Mouse (Mus musculus) neural tube, embryonic 14.5 days (tissue): Measurements from ENCODE around the gene Calml3. TPM values are rescaled to one million over a fixed set of nuclear protein-coding genes. Genes with fewer than 3 reads are reported as not detected.
"Not testable (repeated sequence)": the region's sequence is repeated elsewhere in the genome, so short reads cannot be mapped to it uniquely, and the experiment has no call there.

Source experiments
- ATAC-seq: fragments of 200-750 bp; cut with Nextera tagmentation; 2 replicates; pipeline ENCODE4 v1.8.0; 2017; ENCODE audit warnings: low read depth, mild to moderate bottlenecking, moderate TSS enrichment, moderate library complexity
- H3K27ac ChIP-seq: fragments of 300-500 bp; sonication (generic); 2 replicates; pipeline ENCODE4 v1.5.1; 2014; ENCODE audit warnings: low read depth, mild to moderate bottlenecking, control low read depth, low read length, moderate library complexity, mixed read lengths
- H3K27me3 ChIP-seq: fragments of 300-500 bp; sonication (generic); 2 replicates; pipeline ENCODE4 v1.6.1; 2014; ENCODE audit warnings: low read length; ENCODE audit not compliant: control insufficient read depth, insufficient read depth
- H3K36me3 ChIP-seq: fragments of 300-500 bp; sonication (generic); 2 replicates; pipeline ENCODE4 v1.6.1; 2014; ENCODE audit warnings: low read length, mixed read lengths; ENCODE audit not compliant: control insufficient read depth, insufficient read depth
- H3K4me1 ChIP-seq: fragments of 300-500 bp; sonication (generic); 2 replicates; pipeline ENCODE4 v1.6.1; 2014; ENCODE audit warnings: low read length; ENCODE audit not compliant: control insufficient read depth, insufficient read depth
- H3K4me2 ChIP-seq: fragments of 300-500 bp; sonication (generic); 2 replicates; pipeline ENCODE4 v1.6.1; 2014; ENCODE audit warnings: mild to moderate bottlenecking, low read depth, low read length, control low read depth
- H3K4me3 ChIP-seq: fragments of 300-500 bp; sonication (generic); 2 replicates; pipeline ENCODE4 v1.5.1; 2014; ENCODE audit warnings: low read depth, low read length, control low read depth, mixed read lengths
- H3K9ac ChIP-seq: fragments of 300-500 bp; sonication (generic); replicated peaks from 2 replicates; pipeline ENCODE4 v1.6.1; 2014; ENCODE audit warnings: low read depth, mild to moderate bottlenecking, control low read depth, low read length, mixed read lengths
- H3K9me3 ChIP-seq: fragments of 300-500 bp; sonication (generic); 2 replicates; pipeline ENCODE4 v1.6.1; 2016; ENCODE audit warnings: low read length; ENCODE audit not compliant: control insufficient read depth
- WGBS: fragments of 180-500 bp; shearing (Covaris S2); extraction: QIAGEN DNeasy Blood & Tissue Kit; methylation state at CpG from one replicate; pipeline ENCODE4 v1.1.7; 2014; 5-methylcytosine and 5-hydroxymethylcytosine counted together
- polyA plus RNA-seq: library from polyadenylated mRNA; unstranded; fragments of >200 nt; fragmentation: Nextera tagmentation; extraction: Ambion mirVana; gene quantifications from 2 replicates; pipeline ENCODE4 v1.2.1, GENCODE M21; 2014

The Calml3 gene
- not detected in 2 replicates for polyA plus RNA-seq

DNA sequence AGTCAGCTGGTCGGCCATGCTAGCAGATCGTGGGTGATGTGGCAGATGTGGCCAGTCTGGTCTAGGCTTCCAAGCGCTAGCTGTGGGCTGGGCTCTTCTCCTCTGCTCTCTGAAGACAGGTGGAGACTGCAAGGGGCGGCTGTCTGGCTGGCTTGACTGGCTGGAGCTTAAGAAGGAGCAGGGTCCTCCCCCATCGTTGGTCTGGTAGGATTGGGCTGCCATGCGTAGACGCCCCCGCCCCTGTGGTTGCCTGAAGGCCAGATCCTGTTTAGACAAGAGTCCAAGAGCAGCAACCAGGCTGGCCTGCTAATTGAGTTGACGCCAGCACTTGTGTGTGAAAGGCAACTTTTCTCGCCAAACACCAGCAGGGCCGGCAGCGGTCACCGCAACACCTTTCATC, at the start of gene Calml3:
TSS of gene Calml3 (minus strand) at position 131 of the 400 bp plus-strand sequence.
- ATAC-seq: no peak
- H3K27me3 ChIP-seq: no peaks in the 10 kb centered on the region
- 93% methylated on average over 13 of the region's 13 CpGs for WGBS

DNA sequence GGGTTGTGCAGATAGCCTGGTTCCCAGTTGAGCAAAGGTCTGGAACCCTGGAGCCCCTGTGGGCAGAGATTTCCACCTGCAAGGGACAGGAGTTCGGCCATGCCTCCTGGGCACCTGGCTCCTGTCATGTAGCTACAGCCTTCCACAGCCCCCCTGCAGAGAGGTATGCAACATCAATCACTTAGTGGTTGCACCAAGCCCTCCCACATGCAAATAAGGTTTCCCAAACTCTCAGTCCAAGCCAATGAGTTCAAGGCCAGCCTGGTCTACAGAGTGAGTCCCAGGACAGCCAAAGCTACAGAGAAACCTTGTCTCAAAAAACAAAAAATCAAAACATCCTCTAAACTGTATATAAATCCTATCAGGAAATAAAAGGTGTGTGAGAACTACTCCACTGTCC, 46.2 kb upstream of the Calml3 start:
- Histone ChIP-seq H3K4me1 (no peaks in the 10 kb centered on the region), H3K4me3 (no peak overlapping the region), H3K4me2 (no peak overlapping the region), H3K9me3 (no peaks in the 10 kb centered on the region), H3K27me3 (no peaks in the 10 kb centered on the region), H3K9ac (no peak overlapping the region), H3K27ac (no peak overlapping the region), H3K36me3 (no peaks in the 10 kb centered on the region)
- no peak for ATAC-seq
- WGBS: 83% methylated on average over 1 of the region's 1 CpGs

More for the DNA sequence above, at the start of gene Calml3:
- no peak within 1 kb of the TSS for H3K9ac ChIP-seq
- H3K9me3 ChIP-seq: no peaks in the 10 kb centered on the region
- no peaks in the 10 kb centered on the region for H3K4me1 ChIP-seq
- no peak within 1 kb of the TSS for H3K4me3 ChIP-seq
- H3K4me2 ChIP-seq: no peak within 1 kb of the TSS
- H3K36me3 ChIP-seq: no peaks in the 10 kb centered on the region
- H3K27ac ChIP-seq: no peak within 1 kb of the TSS

DNA sequence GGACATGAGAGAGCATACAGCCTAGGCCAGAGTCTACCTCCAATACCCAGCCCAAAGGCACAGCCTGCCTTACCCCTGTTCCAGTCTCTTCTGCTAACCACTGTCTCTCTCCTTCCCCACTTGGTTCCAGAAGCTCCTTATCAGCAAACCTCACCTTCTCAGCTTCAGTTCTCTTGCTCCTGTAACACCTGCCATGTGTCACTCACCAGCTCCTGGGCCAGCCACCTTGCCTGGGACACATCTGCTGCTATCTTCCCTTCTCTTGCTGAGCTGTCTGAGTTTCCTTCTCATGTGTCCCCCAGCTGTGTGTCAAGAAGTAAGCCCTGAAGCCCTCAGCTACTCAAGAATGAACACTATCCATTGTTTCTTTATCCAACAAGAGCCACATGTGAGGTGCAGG, 36.5 kb upstream of the Calml3 start:
- H3K4me1 ChIP-seq, H3K27ac ChIP-seq, H3K36me3 ChIP-seq, H3K4me2 ChIP-seq, H3K27me3 ChIP-seq, H3K9ac ChIP-seq, H3K9me3 ChIP-seq, H3K4me3 ChIP-seq, ATAC-seq: not testable (repeated sequence)

DNA sequence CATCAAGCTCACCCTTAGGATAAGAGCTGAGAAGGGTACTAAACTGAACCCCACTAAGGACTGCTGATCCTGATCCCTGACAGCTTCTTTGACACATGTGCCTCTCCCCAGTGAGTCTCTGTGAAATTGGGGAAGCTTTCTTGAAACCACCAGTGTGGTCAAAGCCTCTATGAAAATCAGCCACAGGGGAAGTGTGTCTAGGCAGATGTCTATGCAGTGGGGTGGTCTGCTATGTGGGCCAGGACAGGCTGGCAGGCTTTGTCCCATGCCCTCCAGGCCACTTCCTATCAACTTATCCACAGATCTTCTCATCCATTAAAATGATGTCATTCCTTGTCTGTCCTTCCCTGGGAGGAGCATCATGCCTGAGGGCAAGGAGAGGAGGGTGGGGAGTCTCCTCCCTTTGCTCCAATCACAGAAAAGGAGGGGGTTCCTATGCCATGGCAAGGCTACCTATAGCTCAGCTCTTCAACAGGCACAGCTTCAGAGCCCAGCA, 33.2 kb upstream of the Calml3 start, which contains the start of gene Calm4:
TSS of gene Calm4 (plus strand) at position 446 of the 496 bp plus-strand sequence.
- H3K9me3 ChIP-seq, H3K4me1 ChIP-seq, H3K4me2 ChIP-seq, ATAC-seq, H3K9ac ChIP-seq, H3K27me3 ChIP-seq, H3K27ac ChIP-seq, H3K4me3 ChIP-seq, H3K36me3 ChIP-seq: not testable (repeated sequence)

DNA sequence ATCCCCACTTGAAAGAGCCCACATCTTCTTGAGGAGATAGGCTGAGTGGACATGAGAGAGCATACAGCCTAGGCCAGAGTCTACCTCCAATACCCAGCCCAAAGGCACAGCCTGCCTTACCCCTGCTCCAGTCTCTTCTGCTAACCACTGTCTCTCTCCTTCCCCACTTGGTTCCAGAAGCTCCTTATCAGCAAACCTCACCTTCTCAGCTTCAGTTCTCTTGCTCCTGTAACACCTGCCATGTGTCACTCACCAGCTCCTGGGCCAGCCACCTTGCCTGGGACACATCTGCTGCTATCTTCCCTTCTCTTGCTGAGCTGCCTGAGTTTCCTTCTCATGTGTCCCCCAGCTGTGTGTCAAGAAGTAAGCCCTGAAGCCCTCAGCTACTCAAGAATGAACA, 29.5 kb upstream of the Calml3 start:
- H3K27me3 ChIP-seq, H3K9ac ChIP-seq, H3K27ac ChIP-seq, H3K36me3 ChIP-seq, ATAC-seq, H3K4me1 ChIP-seq, H3K9me3 ChIP-seq, H3K4me2 ChIP-seq, H3K4me3 ChIP-seq: not testable (repeated sequence)

DNA sequence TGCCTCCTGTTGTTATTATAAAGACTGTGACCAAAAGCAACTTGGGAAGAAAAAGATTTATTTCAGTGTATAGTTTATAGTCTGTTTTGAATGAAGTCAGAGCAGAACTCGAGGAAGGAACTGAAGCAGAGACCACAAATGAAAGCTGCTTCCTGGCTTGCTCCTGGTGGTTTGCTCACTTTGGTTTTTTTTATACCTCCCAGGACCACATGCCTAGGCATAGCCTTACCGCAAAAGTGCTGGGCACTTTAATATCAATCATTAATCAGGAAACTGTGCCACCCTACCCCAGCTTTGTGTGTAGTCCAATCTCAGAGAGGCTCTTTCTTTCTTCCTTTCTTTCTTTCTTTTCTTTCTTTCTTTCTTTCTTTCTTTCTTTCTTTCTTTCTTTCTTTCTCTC, 28.3 kb upstream of the Calml3 start:
- no peak overlapping the region for H3K9ac ChIP-seq
- 63% methylated on average over 2 of the region's 2 CpGs for WGBS
- no peaks in the 10 kb centered on the region for H3K9me3 ChIP-seq
- no peak overlapping the region for H3K4me3 ChIP-seq
- H3K4me2 ChIP-seq: no peak overlapping the region
- H3K4me1 ChIP-seq: no peaks in the 10 kb centered on the region
- H3K27ac ChIP-seq: no peak overlapping the region
- no peaks in the 10 kb centered on the region for H3K36me3 ChIP-seq
- no peaks in the 10 kb centered on the region for H3K27me3 ChIP-seq
- no peak for ATAC-seq

DNA sequence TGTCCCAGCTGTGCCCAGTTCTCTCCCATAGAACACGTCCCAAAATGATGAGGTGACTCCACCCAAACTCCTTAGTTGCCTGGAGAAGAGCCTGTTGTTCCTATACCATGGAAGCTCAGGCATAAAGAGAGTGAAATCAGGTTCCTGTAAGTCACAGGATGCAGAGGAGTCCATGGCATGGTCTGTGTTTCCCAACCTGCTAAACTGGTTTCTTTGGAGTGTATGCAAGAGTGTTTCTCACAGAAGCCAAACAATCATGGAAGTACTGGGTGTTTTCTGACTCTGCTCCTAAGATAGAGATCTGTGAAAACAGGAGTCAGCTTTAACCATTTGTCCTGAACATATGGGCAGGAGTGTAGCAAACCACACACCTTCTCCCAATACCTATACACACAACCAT, 27.9 kb upstream of the Calml3 start:
- no peak for ATAC-seq
- no peaks in the 10 kb centered on the region for H3K4me1 ChIP-seq
- no peak overlapping the region for H3K4me3 ChIP-seq
- no peaks in the 10 kb centered on the region for H3K36me3 ChIP-seq
- H3K27ac ChIP-seq: no peak overlapping the region
- no peak overlapping the region for H3K9ac ChIP-seq
- no peak overlapping the region for H3K4me2 ChIP-seq
- WGBS: 62% methylated on average over 1 of the region's 1 CpGs
- no peaks in the 10 kb centered on the region for H3K9me3 ChIP-seq
- no peaks in the 10 kb centered on the region for H3K27me3 ChIP-seq

DNA sequence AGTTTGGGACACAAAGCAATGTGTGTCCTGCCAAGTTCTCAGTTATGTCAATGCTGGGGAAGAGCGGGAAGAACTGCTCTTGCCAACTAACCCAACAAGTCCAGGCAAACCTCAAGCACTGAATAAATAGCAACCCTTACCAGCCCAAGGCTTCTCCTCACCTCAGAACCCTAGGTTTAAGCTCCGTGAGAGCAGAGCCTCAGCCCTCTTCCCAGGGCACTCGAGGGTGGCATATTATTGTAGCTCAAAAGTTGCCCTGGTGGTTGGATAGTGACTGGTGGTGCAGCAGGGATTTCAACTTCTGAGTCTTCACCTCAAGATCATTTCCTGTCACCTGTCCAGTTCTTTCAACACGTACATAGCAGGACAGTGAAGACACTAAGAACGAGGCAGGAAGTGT, 27.4 kb upstream of the Calml3 start:
- Histone ChIP-seq H3K27ac (no peak overlapping the region), H3K9ac (no peak overlapping the region), H3K27me3 (no peaks in the 10 kb centered on the region), H3K4me3 (no peak overlapping the region), H3K4me1 (no peaks in the 10 kb centered on the region), H3K4me2 (no peak overlapping the region), H3K9me3 (no peaks in the 10 kb centered on the region), H3K36me3 (no peaks in the 10 kb centered on the region)
- ATAC-seq: no peak
- 81% methylated on average over 5 of the region's 5 CpGs for WGBS

DNA sequence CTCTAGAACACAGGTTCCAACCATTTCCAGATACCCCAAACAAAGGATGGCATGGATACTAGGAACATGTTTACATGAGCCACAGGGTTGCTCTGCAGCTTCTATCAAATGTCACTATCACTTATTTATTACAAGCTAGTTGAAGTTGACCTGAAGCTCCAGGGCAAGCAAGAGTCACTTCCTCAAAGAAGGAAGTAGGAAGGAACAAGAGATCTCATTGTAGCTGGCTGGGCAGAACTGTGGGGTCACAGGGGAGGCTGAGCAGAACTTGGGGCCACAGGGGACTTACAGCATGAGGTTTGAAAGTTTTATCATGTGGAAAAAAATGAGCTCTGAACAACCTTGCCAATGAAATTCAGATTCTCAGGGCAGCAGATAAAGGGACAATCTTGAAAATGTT, 21.6 kb upstream of the Calml3 start:
- no peaks in the 10 kb centered on the region for H3K36me3 ChIP-seq
- H3K27me3 ChIP-seq: no peaks in the 10 kb centered on the region
- no peaks in the 10 kb centered on the region for H3K4me1 ChIP-seq
- no peaks in the 10 kb centered on the region for H3K9me3 ChIP-seq
- no peak overlapping the region for H3K4me2 ChIP-seq
- H3K4me3 ChIP-seq: no peak overlapping the region
- no peak overlapping the region for H3K27ac ChIP-seq
- ATAC-seq: no peak
- H3K9ac ChIP-seq: no peak overlapping the region

DNA sequence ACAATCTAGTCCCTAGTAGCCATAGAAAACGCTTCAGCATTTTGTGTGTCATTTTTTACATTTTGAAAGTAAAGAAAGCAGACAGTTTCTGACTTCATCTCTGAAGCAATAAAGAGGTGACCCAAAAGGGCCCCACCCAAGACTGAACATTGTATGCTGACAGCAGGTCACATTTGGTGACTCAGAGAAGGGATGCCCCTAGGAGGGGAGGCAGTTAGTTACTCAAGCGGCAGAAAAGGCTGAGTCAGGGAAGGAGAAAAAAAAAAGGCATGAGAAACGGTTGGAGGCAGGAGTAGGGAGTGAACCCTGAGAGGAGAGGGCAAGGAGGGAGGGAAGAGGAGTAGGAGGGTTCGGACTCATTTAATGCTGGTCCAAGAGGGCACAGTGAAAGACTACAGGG, 18.0 kb upstream of the Calml3 start:
- Histone ChIP-seq H3K4me3 (no peak overlapping the region), H3K4me2 (no peak overlapping the region), H3K9me3 (no peaks in the 10 kb centered on the region), H3K36me3 (no peaks in the 10 kb centered on the region), H3K27ac (no peak overlapping the region), H3K27me3 (no peaks in the 10 kb centered on the region), H3K4me1 (no peaks in the 10 kb centered on the region), H3K9ac (no peak overlapping the region)
- 72% methylated on average over 4 of the region's 4 CpGs for WGBS
- ATAC-seq: no peak
